Mouse (Mus musculus) intestine, embryonic 15.5 days (tissue): Measurements from ENCODE around the gene Chchd1. TPM values are rescaled to one million over a fixed set of nuclear protein-coding genes. Genes with fewer than 3 reads are reported as not detected.
"Not testable (repeated sequence)": the region's sequence is repeated elsewhere in the genome, so short reads cannot be mapped to it uniquely, and the experiment has no call there.

Source experiments
- ATAC-seq: fragments of 200-750 bp; cut with Nextera tagmentation; 2 replicates; pipeline ENCODE4 v1.8.0; 2017; ENCODE audit warnings: moderate TSS enrichment, moderate library complexity
- H3K27ac ChIP-seq: fragments of 300-500 bp; sonication (generic); 2 replicates; pipeline ENCODE4 v1.5.1; 2015; ENCODE audit warnings: mild to moderate bottlenecking, inconsistent platforms
- H3K27me3 ChIP-seq: fragments of 300-500 bp; sonication (generic); replicated peaks from 2 replicates; pipeline ENCODE4 v1.6.1; 2015; ENCODE audit warnings: inconsistent platforms
- H3K36me3 ChIP-seq: fragments of 300-500 bp; sonication (generic); 2 replicates; pipeline ENCODE4 v1.6.1; 2015; ENCODE audit warnings: inconsistent platforms
- H3K4me1 ChIP-seq: fragments of 300-500 bp; sonication (generic); replicated peaks from 2 replicates; pipeline ENCODE4 v1.6.1; 2015; ENCODE audit warnings: inconsistent platforms
- H3K4me2 ChIP-seq: fragments of 300-500 bp; sonication (generic); replicated peaks from 2 replicates; pipeline ENCODE4 v1.6.1; 2015; ENCODE audit warnings: mild to moderate bottlenecking, inconsistent platforms
- H3K4me3 ChIP-seq: fragments of 300-500 bp; sonication (generic); replicated peaks from 2 replicates; pipeline ENCODE4 v1.5.1; 2015; ENCODE audit warnings: inconsistent platforms
- H3K9ac ChIP-seq: fragments of 300-500 bp; sonication (generic); 2 replicates; pipeline ENCODE4 v1.6.1; 2015; ENCODE audit warnings: inconsistent platforms
- H3K9me3 ChIP-seq: fragments of 300-500 bp; sonication (generic); 2 replicates; pipeline ENCODE4 v1.6.1; 2016; ENCODE audit warnings: inconsistent platforms
- WGBS: fragments of 180-500 bp; shearing (Covaris S2); methylation state at CpG from one replicate; pipeline ENCODE4 v1.1.7; 2015; 5-methylcytosine and 5-hydroxymethylcytosine counted together
- polyA plus RNA-seq: library from polyadenylated mRNA; unstranded; fragments of >200 nt; fragmentation: Nextera tagmentation; extraction: Ambion mirVana; gene quantifications from 2 replicates; pipeline ENCODE4 v1.2.1, GENCODE M21; 2015

The Chchd1 gene
- polyA plus RNA-seq, 1 experiment from 2014 or later: 227 TPM

DNA sequence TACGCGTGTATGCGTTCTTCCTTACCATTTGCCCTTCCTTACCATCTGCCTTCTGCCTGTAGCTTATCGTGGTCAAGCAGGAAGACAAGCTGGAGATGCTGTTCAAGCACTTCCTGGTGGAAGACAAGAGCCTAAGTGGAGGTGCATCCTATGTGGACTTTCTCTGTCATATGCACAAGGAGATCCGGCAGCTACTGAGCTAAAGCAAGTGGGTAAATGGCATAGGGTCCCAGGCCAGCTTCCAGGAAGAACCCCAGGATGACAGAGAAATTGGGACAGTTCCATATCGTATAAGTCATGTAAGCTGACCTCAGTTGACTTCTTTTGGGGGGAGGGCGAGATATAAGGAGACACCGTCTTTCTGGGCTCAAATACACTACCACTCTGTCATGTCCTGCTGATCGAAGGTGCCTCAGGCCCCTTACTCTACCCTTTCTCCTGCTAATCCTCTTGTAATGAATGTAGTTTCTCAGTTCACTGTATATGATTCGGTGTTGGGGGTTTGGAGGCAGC lies 9.2 kb upstream of the Chchd1 start:
- H3K4me2 ChIP-seq: no peak overlapping the region
- H3K27ac ChIP-seq: no peak overlapping the region
- no peak overlapping the region for H3K4me3 ChIP-seq
- H3K27me3 ChIP-seq: no peaks in the 10 kb centered on the region
- no peak for ATAC-seq
- H3K36me3 ChIP-seq: peaks cover 45% of the 10 kb centered on the region
- H3K4me1 ChIP-seq: peaks cover 35% of the 10 kb centered on the region
- no peaks in the 10 kb centered on the region for H3K9me3 ChIP-seq
- H3K9ac ChIP-seq: no peak overlapping the region
- WGBS: 86% methylated on average over 10 of the region's 10 CpGs

DNA sequence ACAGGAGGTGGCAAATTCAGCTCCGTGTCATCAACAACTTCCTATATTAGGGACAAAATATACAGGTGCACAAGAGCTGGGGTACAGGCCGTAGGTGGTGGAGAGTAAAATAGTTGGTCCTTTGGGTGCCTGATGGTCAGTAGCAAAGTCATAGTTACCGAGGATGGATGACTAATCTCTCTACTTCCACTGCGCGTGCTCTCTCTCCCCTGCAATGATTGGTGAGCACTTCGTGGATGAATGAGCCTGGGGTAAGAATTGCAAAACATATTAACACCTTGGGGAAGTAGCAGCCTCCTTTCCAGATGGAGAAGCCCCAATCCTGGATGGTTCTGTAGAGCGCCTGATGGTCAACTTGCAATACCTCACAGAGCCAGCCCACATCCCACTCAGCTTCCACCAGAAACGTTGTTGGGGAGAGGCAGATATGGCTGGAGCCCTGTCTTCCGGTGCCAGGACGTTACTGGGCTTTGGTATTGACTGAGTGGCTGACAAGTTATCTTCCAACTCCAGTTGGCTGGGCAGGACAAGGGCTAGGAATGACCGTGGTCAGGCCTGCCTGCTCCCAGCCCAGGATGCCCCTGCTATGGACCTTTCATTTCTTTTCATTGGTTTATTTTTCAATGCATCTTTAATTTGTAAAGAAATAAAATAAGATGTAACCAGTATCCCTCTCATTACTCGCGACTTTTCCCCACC lies 8.5 kb upstream of the Chchd1 start:
- 48% methylated on average over 13 of the region's 13 CpGs for WGBS
- Histone ChIP-seq H3K27me3 (no peaks in the 10 kb centered on the region), H3K9me3 (no peaks in the 10 kb centered on the region), H3K27ac (peak overlapping the region; percentile 99), H3K36me3 (peaks cover 38% of the 10 kb centered on the region), H3K4me2 (peak overlapping the region; percentile 73), H3K4me3 (peak overlapping the region; percentile 90), H3K4me1 (peaks cover 41% of the 10 kb centered on the region), H3K9ac (0 out of 2 replicates have a peak overlapping the region, but pooled peaks have one; percentile 92)
- ATAC-seq: peak; percentile 25

DNA sequence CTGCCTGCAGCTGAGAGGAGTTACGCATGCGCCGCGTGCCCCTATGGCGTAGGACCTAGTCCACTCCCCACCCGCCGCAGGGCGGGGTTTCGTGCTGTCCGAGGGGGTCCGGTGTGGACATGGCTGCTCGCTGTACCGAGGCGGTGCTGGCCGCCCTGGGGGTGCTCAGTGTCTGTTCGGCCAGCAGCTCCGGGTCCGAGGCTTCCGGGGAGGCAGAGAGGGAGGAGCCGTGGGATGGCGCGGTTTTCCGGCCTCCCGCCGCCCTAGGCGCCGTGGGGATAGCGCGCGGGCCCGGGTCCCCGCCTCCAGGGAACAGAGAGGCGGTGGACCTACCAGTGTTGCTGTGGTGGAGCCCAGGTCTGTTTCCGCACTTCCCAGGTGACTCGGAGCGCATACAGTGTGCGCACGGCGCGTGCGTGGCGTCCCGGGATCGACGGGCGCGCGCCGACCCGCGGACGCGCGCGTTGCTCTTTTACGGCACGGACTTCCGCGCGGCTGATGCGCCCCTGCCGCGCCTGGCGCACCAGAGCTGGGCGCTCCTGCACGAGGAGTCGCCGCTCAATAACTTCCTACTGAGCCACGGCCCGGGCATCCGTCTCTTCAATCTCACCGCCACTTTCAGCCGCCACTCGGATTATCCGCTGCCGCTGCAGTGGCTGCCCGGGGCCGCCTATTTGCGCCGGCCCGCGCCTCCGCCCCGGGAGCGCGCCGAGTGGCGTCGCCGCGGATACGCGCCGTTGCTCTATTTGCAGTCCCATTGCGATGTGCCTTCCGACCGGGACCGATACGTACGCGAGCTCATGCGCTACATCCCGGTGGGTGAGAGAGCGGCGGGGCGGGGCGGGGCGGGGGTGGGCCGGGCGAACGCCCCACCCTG lies 7.7 kb upstream of the Chchd1 start, which contains the start of gene Fut11:
TSS of gene Fut11 (plus strand) at position 85 of the 877 bp plus-strand sequence.
- Histone ChIP-seq H3K27ac (peak within 1 kb of the TSS; percentile 99), H3K4me2 (peak within 1 kb of the TSS; percentile 73), H3K27me3 (no peaks in the 10 kb centered on the region), H3K4me1 (peaks cover 41% of the 10 kb centered on the region), H3K9me3 (no peaks in the 10 kb centered on the region), H3K4me3 (peak within 1 kb of the TSS; percentile 90), H3K9ac (peak within 1 kb of the TSS; percentile 92), H3K36me3 (peaks cover 31% of the 10 kb centered on the region)
- ATAC-seq: peak; percentile 94
- under 1% methylated on average over 111 of the region's 111 CpGs for WGBS

DNA sequence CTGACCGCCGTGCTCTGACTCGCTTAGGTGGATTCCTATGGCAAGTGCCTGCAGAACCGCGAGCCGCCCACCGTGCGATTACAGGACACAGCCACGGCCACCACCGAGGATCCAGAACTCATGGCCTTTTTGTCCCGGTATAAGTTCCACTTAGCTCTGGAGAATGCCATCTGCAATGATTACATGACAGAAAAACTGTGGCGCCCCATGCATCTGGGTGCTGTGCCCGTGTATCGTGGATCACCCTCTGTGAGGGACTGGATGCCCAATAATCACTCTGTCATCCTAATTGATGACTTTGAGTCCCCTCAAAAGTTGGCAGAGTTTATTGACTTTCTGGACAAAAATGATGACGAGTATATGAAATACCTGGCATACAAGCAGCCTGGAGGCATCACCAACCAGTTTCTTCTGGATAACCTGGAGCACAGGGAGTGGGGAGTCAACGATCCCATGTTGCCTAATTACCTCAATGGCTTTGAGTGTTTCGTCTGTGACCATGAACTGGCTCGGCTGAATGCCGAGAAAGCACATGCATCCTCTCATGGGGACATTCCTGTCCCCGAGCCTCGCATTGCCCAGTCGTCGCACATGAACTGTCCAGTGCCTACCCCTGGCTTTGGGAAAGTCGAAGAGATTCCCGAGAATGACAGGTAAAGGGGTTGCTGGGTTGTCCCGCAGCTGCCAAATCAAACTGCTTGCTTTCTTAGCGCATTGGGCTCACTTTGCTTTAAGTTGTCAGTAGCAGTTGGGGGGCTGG lies 6.9 kb upstream of the Chchd1 start:
- Histone ChIP-seq H3K36me3 (peaks cover 27% of the 10 kb centered on the region), H3K9me3 (no peaks in the 10 kb centered on the region), H3K27me3 (no peaks in the 10 kb centered on the region), H3K4me2 (peak overlapping the region; percentile 73), H3K4me3 (peak overlapping the region; percentile 90), H3K27ac (peak overlapping the region; percentile 99), H3K9ac (peak overlapping the region; percentile 92), H3K4me1 (peaks cover 43% of the 10 kb centered on the region)
- no peak for ATAC-seq
- 13% methylated on average over 27 of the region's 27 CpGs for WGBS

DNA sequence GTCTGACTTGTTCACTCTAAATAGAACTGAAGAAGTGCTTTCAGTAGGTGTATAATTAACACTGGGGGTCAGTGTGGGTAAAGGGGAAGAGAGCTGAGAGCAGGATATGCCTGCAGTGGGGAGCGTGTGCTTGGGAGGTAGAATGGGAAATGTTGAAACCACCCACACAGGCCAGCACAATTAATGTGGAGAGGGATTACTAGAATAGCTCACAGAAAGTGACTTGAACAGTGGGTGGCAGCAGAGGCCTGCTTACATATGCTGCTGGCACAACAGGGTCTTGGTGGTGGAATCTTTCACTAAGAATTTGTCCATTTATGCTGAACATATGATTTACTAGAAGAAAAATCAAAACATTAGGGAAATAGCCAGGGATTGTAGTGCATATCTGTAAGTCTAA lies 5.8 kb upstream of the Chchd1 start:
- 17% methylated on average over 1 of the region's 1 CpGs for WGBS
- no peak for ATAC-seq
- Histone ChIP-seq H3K9ac (no peak overlapping the region), H3K9me3 (no peaks in the 10 kb centered on the region), H3K4me2 (peak overlapping the region; percentile 73), H3K4me1 (peaks cover 43% of the 10 kb centered on the region), H3K27me3 (no peaks in the 10 kb centered on the region), H3K4me3 (0 out of 2 replicates have a peak overlapping the region, but pooled peaks have one; percentile 90), H3K27ac (no peak overlapping the region), H3K36me3 (peaks cover 18% of the 10 kb centered on the region)

DNA sequence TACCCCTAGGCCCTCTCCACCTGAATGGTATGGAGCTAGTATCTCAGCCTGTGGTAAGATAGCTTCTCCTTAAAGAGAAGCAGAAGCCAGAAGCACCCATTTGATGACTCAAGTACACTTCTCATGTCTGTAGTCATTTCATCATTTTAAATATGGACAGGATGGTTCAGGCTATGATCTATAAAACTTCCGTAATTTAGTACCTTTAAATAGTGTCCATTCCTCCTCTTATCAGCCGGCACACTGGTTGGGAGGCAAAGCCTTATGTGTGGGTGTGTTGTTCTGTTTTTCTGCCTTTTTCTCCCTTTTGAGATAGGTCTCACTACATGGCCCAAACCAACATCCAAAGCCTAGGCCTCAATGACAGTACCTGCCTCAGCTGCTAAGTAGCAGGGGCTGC lies 4.3 kb upstream of the Chchd1 start:
- no peaks in the 10 kb centered on the region for H3K27me3 ChIP-seq
- ATAC-seq: no peak
- no peak overlapping the region for H3K4me2 ChIP-seq
- peaks cover 8% of the 10 kb centered on the region for H3K36me3 ChIP-seq
- H3K4me1 ChIP-seq: peaks cover 43% of the 10 kb centered on the region
- no peak overlapping the region for H3K9ac ChIP-seq
- WGBS: 91% methylated on average over 2 of the region's 2 CpGs
- H3K27ac ChIP-seq: no peak overlapping the region
- no peak overlapping the region for H3K4me3 ChIP-seq
- no peaks in the 10 kb centered on the region for H3K9me3 ChIP-seq

DNA sequence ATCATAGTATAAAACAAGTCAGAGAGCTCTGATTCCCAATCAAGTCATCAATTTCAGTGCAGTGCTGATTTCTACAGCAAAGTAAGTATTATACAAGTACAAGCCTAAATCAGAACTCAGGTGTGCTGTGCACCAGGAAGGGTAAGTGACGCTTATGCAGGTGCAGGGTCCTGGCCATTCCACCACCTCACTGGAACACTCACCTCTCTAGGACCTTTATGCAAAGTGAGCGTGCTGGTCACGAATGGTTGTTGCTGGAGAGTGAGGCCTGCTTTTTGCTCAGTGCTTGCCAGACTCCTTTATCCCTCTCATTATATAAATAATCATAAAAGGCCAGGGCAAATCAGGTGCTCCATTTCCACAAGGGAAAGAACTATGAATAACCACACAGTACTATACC lies 2.4 kb upstream of the Chchd1 start:
- 0 out of 2 replicates have a peak, but pooled peaks cover 2% of the 10 kb centered on the region for H3K36me3 ChIP-seq
- H3K27me3 ChIP-seq: no peaks in the 10 kb centered on the region
- WGBS: 66% methylated on average over 3 of the region's 3 CpGs
- no peak overlapping the region for H3K27ac ChIP-seq
- H3K4me1 ChIP-seq: peaks cover 33% of the 10 kb centered on the region
- H3K4me3 ChIP-seq: no peak overlapping the region
- no peak for ATAC-seq
- no peaks in the 10 kb centered on the region for H3K9me3 ChIP-seq
- no peak overlapping the region for H3K9ac ChIP-seq
- H3K4me2 ChIP-seq: no peak overlapping the region

DNA sequence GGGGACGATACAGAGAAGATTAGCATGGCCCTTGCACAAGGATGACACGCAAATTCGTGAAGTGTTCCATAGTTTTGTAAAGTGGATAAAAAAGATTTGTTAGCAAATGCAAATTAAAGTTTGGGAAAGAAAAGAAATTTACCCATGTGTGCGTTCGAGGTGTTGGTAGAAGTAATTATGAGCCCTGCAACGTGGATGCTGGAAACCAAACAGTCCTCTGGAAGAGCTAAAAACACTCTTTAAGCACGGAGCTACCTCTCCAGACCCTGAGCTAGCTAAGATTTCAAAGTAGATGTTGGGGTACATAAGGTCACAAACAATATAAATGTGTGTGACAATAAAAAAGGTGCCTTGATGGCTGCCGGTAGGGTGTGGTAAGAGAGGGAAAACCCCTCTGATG lies 1.3 kb upstream of the Chchd1 start:
- Histone ChIP-seq H3K4me3 (peak overlapping the region; percentile 63), H3K9ac (peak overlapping the region; percentile 85; the same call in 1 of the 2 replicates), H3K4me1 (peaks cover 23% of the 10 kb centered on the region), H3K27me3 (no peaks in the 10 kb centered on the region), H3K27ac (no peak overlapping the region), H3K4me2 (peak overlapping the region; percentile 59), H3K36me3 (0 out of 2 replicates have a peak, but pooled peaks cover 2% of the 10 kb centered on the region), H3K9me3 (no peaks in the 10 kb centered on the region)
- ATAC-seq: no peak
- 73% methylated on average over 8 of the region's 8 CpGs for WGBS

DNA sequence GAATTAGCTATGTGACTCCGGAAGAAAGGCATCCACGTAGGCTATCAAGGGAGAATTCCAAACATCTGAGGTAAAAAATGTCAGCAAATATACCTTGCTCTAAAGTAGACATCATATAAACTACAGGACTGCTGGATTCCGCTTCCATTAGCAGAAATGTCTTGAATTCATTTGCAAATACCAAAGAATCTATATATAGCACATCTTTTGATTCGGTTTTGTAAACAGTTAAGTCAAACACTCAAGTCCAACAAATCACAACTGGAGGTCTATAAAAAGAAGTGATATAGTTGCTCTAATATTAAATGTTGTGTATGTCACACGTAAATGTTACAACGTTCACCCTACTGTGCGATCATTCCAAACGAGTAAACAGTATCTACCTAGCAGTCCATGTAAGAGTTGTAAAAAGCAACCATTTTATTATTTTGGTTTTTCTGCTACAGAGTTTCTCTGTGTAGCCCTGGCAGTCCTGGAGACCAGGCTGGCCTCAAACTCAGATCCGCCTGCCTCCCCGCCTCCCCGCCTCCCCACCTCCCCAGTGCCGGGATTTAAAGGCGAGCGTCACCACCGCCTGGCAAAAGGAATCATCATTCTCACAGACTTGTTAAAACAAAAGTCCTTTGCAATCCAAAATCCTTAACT lies 588 bp upstream of the Chchd1 start:
- 4% methylated on average over 15 of the region's 15 CpGs for WGBS
- ATAC-seq: peak; percentile 51
- Histone ChIP-seq H3K36me3 (0 out of 2 replicates have a peak, but pooled peaks cover 2% of the 10 kb centered on the region), H3K9me3 (no peaks in the 10 kb centered on the region), H3K9ac (peak overlapping the region; percentile 85), H3K4me3 (peak overlapping the region; percentile 63), H3K4me1 (peaks cover 18% of the 10 kb centered on the region), H3K27me3 (no peaks in the 10 kb centered on the region), H3K4me2 (peak overlapping the region; percentile 59), H3K27ac (peak overlapping the region; percentile 92)

DNA sequence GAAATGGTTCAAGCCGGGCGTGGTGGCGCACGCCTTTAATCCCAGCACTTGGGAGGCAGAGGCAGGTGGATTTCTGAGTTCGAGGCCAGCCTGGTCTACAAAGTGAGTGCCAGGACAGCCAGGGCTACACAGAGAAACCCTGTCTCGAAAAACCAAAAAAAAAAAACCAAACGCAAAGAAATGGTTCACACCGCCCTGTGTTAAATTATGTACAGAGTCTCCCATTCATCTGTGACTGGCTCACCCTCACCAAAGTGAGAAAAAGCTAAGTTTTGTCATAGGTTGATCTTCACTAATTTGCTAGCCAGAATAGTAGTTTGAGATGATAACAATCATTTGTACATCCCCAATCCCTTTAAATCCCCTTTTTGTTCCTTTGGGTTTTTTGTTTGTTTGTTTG lies 655 bp downstream of the Chchd1 start:
- not testable (repeated sequence) for H3K4me1 ChIP-seq, H3K9me3 ChIP-seq, H3K36me3 ChIP-seq, H3K27me3 ChIP-seq, ATAC-seq
- Histone ChIP-seq H3K27ac (peak overlapping the region; percentile 92), H3K4me2 (peak overlapping the region; percentile 59), H3K9ac (peak overlapping the region; percentile 85), H3K4me3 (peak overlapping the region; percentile 63)
- WGBS: 8% methylated on average over 8 of the region's 8 CpGs
